Mouse (Mus musculus) T-helper 17 cell (primary cell): ENCODE measurements at regions not wholly inside any gene's neighbourhood (a gene's known extent, or its start where the extent isn't known, plus 50 kb on each side); places are given as distances from the start of the nearest gene placed in this dataset.

Experiments used
- in situ Hi-C, 2 experiments: fragments of 300-600 bp; cut with MboI, MseI; formaldehyde crosslinking; loops; 1 replicate in 1 of 2; 2 replicates in 1 of 2; pipeline ENCODE4 v1.15.1; 2025; ENCODE audit warnings: high pct_unique_total_duplicates in 2 of 2

DNA sequence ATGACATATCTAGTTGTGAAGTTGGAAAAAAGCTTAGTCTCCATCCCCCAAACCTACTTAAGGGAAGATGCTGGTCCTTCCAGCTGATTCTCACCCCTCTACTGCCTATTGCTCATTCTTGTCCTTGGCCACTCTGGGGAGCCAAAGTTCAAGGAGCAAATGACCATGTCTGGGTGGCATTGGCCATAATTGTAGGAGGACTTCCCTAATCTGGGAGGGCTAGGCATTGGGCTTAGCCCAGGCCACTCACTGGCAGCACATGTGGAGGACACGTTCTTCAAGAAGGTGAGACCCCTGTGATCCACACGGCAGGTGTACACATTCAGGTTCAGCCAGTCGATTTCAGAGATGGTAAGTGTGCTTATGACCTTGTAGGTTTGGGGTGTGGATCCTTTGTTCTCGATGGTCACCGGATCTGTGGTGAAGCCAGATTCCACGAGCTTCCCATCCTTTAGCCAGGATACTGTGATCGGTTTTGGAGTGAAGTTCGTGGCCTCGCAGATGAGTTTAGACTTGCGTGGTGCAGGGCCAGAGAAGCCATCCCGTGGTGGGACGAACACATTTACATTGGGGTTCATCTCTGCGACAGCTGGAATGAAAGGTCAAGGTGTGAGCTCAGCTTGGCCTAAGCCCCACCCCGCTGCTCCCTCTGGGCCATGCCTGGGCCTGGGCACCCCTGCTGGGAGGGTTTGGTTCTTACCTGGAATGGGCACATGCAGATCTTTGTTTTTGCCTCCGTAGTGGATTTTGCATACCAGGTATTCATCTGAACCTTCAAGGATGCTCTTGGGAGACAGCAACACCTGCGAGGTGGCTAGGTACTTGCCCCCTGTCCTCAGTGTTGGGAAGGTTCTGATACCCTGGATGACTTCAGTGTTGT, 67.4 kb upstream of the Adam6b start:
- in situ Hi-C loops = loop anchor here (5.0 kb wide), 2 partner anchors 60 to 200 kb away; no protein-coding TSS in a partner anchor

DNA sequence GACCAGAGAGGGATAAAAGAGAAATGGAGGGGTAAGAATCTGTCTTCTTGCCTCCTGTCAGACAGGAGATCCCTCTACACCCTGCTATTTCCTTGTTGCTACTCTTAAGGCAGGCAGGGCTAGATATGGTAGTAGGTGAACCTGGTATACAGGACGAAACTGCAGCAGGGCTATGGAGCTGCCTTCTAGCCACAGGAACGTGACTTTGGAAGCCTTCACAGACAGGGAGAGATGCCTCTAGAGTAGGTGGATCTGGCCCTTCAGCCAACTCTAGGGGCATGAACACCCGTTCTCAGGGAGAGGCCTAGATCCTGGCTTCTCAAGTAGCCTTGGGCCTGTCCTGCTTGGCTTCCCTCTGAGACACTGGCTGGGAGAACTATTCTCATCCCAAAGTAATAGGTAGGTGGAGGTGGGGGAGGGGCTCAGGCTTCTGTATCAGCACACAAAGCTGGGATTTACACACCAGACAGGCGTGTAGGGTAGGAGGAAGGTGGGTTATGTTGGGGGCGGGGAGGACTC, 66.5 kb upstream of the Adam6b start:
- in situ Hi-C loops = loop anchor here (5.0 kb wide), 2 partner anchors 60 to 200 kb away; no protein-coding TSS in a partner anchor

DNA sequence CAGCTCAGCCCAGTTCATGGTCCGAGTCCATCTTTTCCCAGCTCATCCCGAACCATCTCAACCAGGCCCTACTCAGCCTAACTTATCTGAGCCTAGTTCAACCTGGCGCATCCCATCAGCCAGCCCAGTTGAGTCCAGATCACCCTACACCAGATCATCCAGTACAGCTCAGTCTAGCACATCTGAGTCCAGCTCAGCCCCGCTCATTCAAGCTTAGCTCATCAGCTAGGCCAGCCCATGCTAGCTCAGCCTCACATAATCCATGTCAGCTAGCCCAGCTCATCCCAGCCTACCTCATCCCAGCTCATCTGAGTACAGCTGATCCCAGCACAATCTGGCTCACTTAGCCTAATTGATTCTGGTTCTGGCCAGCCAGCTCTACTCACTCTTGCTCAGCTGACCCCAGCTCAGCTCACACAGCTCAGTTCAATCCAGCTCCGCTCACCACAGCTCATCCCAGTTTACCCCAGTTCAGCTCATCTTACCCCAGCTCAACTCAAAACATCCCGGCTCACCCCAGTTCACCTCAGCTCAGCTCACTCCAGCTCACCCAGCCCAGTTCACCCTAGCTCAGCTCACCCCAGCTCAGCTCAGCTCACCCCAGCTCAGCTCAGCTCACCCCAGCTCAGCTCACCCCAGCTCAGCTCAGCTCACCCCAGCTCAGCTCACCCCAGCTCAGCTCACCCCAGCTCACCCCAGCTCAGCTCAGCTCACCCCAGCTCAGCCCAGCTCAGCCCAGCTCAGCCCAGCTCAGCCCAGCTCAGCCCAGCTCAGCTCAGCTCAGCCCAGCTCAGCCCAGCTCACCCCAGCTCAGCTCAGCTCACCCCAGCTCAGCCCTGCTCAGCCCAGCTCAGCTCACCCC, 65.3 kb upstream of the Adam6b start:
- in situ Hi-C loops = loop anchor here (5.0 kb wide), 2 partner anchors 58 to 202 kb away; no protein-coding TSS in a partner anchor

DNA sequence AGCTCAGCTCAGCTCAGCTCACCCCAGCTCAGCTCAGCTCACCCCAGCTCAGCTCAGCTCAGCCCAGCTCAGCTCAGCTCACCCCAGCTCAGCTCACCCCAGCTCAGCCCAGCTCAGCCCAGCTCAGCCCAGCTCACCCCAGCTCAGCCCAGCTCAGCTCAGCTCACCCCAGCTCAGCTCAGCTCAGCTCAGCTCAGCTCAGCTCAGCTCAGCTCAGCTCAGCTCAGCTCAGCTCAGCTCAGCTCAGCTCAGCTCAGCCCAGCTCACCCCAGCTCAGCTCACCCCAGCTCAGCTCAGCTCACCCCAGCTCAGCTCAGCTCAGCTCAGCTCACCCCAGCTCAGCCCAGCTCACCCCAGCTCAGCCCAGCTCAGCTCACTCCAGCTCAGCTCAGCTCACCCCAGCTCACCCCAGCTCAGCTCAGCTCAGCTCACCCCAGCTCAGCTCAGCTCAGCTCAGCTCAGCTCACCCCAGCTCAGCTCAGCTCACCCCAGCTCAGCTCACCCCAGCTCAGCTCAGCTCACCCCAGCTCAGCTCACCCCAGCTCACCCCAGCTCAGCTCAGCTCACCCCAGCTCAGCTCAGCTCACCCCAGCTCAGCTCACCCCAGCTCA, 64.6 kb upstream of the Adam6b start:
- in situ Hi-C loops = loop anchor here (5.0 kb wide), 2 partner anchors 58 to 202 kb away; no protein-coding TSS in a partner anchor

DNA sequence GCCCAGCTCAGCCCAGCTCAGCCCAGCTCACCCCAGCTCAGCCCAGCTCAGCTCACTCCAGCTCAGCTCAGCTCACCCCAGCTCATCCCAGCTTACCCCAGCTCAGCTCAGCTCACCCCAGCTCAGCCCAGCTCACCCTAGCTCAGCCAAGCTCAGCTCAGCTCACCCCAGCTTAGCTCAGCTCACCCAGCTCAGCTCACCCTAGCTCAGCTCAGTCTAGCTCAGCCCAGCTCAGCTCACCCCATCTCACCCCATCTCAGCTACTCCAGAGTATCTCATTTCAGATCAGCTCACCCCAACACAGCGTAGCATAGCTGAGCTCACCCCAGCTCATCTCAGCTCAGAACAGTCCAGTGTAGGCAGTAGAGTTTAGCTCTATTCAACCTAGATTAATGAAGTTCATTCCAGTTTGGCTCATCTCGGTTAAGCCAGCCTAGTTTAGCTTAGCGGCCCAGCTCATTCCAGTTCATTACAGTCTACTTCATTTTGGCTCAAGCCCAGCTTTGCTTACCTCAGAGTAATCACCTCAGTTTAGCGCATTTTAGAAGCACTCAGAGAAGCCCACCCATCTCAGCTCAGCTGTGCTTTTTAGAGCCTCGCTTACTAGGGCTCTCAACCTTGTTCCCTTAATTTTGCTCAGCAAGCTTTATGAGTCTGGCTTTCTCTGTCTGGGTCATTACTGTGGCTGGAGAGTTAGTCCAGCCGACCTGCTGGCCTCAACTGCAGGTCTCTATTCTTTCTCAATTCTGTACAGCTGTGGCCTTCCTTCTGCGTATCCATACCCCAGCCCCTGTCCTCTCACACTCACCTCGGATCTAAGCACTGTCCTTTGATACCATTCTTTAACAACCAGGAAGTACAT, 63.9 kb upstream of the Adam6b start:
- in situ Hi-C loops = no loop called here

DNA sequence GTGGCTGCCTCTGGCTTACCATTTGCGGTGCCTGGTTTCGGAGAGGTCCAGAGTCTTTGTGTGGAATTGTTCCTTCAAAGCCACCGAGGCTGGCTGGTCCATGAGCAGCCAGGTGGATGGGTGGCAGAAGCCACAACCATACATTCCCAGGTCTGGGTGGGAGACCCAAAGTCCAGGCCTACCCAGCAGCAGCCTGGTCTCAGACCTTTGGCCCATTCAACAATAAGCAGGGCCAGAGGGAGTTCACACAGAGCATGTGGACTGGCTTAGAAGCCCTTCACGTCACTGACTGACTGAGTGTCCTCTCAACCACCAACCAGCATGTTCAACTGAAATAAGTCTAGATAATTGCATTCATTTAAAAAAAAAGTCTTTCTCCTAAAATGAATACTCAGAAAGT, 62.7 kb upstream of the Adam6b start:
- in situ Hi-C loops = no loop called here

DNA sequence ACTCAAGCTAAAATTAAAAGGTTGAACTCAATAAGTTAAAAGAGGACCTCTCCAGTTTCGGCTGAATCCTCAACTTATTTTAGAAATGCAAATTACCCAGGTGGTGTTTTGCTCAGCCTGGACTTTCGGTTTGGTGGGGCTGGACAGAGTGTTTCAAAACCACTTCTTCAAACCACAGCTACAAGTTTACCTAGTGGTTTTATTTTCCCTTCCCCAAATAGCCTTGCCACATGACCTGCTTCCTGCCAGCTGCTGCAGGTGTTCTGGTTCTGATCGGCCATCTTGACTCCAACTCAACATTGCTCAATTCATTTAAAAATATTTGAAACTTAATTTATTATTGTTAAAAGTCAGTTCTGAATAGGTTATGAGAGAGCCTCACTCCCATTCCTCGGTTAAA, 62.0 kb upstream of the Adam6b start:
- in situ Hi-C loops = no loop called here

DNA sequence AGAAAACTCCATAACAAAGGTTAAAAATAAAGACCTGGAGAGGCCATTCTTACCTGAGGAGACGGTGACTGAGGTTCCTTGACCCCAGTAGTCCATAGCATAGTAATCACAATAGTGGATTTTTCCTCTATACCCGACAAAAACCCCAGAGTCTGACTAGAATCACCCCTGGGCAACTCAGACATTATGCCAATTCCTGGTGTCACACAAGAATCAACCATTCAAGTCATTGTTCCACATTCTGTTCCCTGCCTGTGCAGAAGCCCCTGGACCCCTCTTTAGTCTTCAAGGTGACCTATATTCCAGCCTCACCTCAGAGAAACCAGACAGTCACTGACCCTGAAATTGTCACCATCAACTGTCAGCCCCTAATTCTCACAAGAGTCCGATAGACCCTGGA, 60.9 kb upstream of the Adam6b start:
- in situ Hi-C loops = no loop called here

DNA sequence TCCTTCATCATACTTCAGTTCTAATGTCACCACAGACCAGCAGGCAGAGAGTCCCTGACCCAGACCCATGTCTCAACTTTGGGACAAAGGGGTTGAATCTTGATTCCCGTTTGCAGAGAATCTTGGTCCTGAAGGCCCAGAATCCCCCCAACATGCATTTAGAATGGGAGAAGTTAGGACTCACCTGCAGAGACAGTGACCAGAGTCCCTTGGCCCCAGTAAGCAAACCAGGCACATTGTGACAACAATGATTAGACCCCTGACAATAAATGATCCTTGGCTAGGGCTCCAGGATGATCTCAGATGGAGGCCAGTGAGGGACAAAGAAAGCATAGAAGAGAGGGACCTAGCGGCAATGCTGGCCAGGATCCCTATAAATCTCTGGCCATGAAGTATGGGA, 60.4 kb upstream of the Adam6b start:
- in situ Hi-C loops = no loop called here

DNA sequence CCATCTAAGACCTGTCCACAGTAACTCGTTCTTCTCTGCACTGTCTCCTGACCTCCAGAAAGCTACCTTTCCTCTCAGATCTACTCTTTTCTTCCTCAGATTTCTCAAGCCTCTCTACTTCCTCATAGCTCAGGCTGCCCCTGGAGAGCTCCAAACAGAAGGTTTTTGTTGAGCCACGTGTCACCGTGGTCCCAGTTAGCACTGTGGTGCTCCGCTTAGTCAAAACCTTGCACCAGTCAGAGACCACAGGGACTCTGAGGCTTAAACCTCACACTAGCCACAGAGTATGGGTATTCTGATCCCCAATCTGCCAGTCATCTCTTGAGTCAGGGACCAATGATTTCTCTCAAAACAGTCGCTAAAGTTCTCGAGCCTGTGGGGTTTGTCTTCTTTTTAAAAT, 59.0 kb upstream of the Adam6b start:
- in situ Hi-C loops = no loop called here
